Mouse (Mus musculus) embryonic facial prominence, embryonic 12.5 days (tissue): ENCODE measurements around the gene Mars2. TPM values are rescaled to one million over a fixed set of nuclear protein-coding genes. Genes with fewer than 3 reads are reported as not detected.

Experiments used
- ATAC-seq: fragments of 200-750 bp; cut with Nextera tagmentation; 2 replicates; pipeline ENCODE4 v1.8.0; 2017; ENCODE audit not compliant: insufficient number of reproducible peaks, insufficient read depth, low FRiP score, low TSS enrichment
- H3K27ac ChIP-seq: fragments of 300-500 bp; sonication (generic); 2 replicates; pipeline ENCODE4 v1.5.1; 2016; ENCODE audit warnings: mild to moderate bottlenecking
- H3K27me3 ChIP-seq: fragments of 300-500 bp; sonication (generic); 2 replicates; pipeline ENCODE4 v1.6.1; 2016; ENCODE audit warnings: mild to moderate bottlenecking, moderate library complexity
- H3K36me3 ChIP-seq: fragments of 300-500 bp; sonication (generic); 2 replicates; pipeline ENCODE4 v1.6.1; 2016; ENCODE audit warnings: mild to moderate bottlenecking
- H3K4me1 ChIP-seq: fragments of 300-500 bp; sonication (generic); 2 replicates; pipeline ENCODE4 v1.6.1; 2016
- H3K4me2 ChIP-seq: fragments of 300-500 bp; sonication (generic); replicated peaks from 2 replicates; pipeline ENCODE4 v1.6.1; 2016; ENCODE audit warnings: mild to moderate bottlenecking, moderate library complexity
- H3K4me3 ChIP-seq: fragments of 300-500 bp; sonication (generic); 2 replicates; pipeline ENCODE4 v1.5.1; 2016; ENCODE audit warnings: mild to moderate bottlenecking
- H3K9ac ChIP-seq: fragments of 300-500 bp; sonication (generic); 2 replicates; pipeline ENCODE4 v1.6.1; 2016; ENCODE audit warnings: mild to moderate bottlenecking, moderate library complexity
- H3K9me3 ChIP-seq: fragments of 300-500 bp; sonication (generic); 2 replicates; pipeline ENCODE4 v1.6.1; 2016; ENCODE audit warnings: mild to moderate bottlenecking, moderate library complexity
- whole genome bisulfite sequencing: fragments of 180-500 bp; shearing (Covaris S2); methylation state at CpG from one replicate; pipeline ENCODE4 v1.1.7; 2016; 5-methylcytosine and 5-hydroxymethylcytosine counted together
- polyA plus RNA-seq: library from polyadenylated mRNA; unstranded; fragments of >200 nt; fragmentation: Nextera tagmentation; extraction: Ambion mirVana; gene quantifications from 2 replicates; pipeline ENCODE4 v1.2.1, GENCODE M21; 2016

The Mars2 gene
- polyA plus RNA-seq, 1 experiment from 2014 or later, result 3.1 TPM

- Histone ChIP-seq H3K9ac (no peak overlapping the region), H3K27me3 (no peaks in the 10 kb centered on the region), H3K4me2 (no peak overlapping the region), H3K36me3 (peaks cover 7% of the 10 kb centered on the region; the same call in 1 of the 2 replicates), H3K4me3 (no peak overlapping the region), H3K4me1 (peaks cover 16% of the 10 kb centered on the region; the same call in 1 of the 2 replicates), H3K9me3 (no peaks in the 10 kb centered on the region), H3K27ac (no peak overlapping the region)
- no peak for ATAC-seq
- 89% methylated on average over 6 of the region's 6 CpGs for WGBS
Observed at GRCm38 (mm10) chr1:55207561-55207960, 29.4 kb upstream of the Mars2 start.

GRCm38 (mm10) chr1:55208500-55209140 lies 28.4 kb upstream of the Mars2 start:
- H3K36me3 ChIP-seq, result peaks cover 5% of the 10 kb centered on the region; the same call in 1 of the 2 replicates
- no peak for ATAC-seq
- H3K4me2 ChIP-seq, result no peak overlapping the region
- no peak overlapping the region for H3K4me3 ChIP-seq
- no peaks in the 10 kb centered on the region for H3K27me3 ChIP-seq
- 65% methylated on average over 5 of the region's 5 CpGs for WGBS
- H3K27ac ChIP-seq, result no peak overlapping the region
- no peak overlapping the region for H3K9ac ChIP-seq
- no peaks in the 10 kb centered on the region for H3K9me3 ChIP-seq
- peaks cover 16% of the 10 kb centered on the region; the same call in 1 of the 2 replicates for H3K4me1 ChIP-seq

GRCm38 (mm10) chr1:55210202-55210965 lies 26.6 kb upstream of the Mars2 start:
- no peak overlapping the region for H3K4me2 ChIP-seq
- peaks cover 16% of the 10 kb centered on the region; the same call in 1 of the 2 replicates for H3K4me1 ChIP-seq
- 23% methylated on average over 12 of the region's 12 CpGs for WGBS
- no peak overlapping the region for H3K4me3 ChIP-seq
- H3K36me3 ChIP-seq, result peaks cover 2% of the 10 kb centered on the region; the same call in 1 of the 2 replicates
- no peaks in the 10 kb centered on the region for H3K27me3 ChIP-seq
- H3K27ac ChIP-seq, result no peak overlapping the region
- H3K9ac ChIP-seq, result no peak overlapping the region
- no peak for ATAC-seq
- no peaks in the 10 kb centered on the region for H3K9me3 ChIP-seq

- ATAC-seq, result no peak
- no peak overlapping the region for H3K4me2 ChIP-seq
- no peaks in the 10 kb centered on the region for H3K9me3 ChIP-seq
- no peaks in the 10 kb centered on the region for H3K27me3 ChIP-seq
- peaks cover 2% of the 10 kb centered on the region; the same call in 1 of the 2 replicates for H3K36me3 ChIP-seq
- whole genome bisulfite sequencing, result 74% methylated on average over 8 of the region's 8 CpGs
- peaks cover 16% of the 10 kb centered on the region; the same call in 1 of the 2 replicates for H3K4me1 ChIP-seq
- H3K27ac ChIP-seq, result no peak overlapping the region
- no peak overlapping the region for H3K4me3 ChIP-seq
- no peak overlapping the region for H3K9ac ChIP-seq
Observed at GRCm38 (mm10) chr1:55211081-55211480, 25.9 kb upstream of the Mars2 start.

GRCm38 (mm10) chr1:55212771-55213170 lies 24.2 kb upstream of the Mars2 start:
- no peak overlapping the region for H3K27ac ChIP-seq
- H3K4me1 ChIP-seq, result peaks cover 16% of the 10 kb centered on the region; the same call in 1 of the 2 replicates
- H3K9ac ChIP-seq, result no peak overlapping the region
- no peak overlapping the region for H3K4me2 ChIP-seq
- WGBS, result 76% methylated on average over 4 of the region's 4 CpGs
- H3K9me3 ChIP-seq, result no peaks in the 10 kb centered on the region
- ATAC-seq, result no peak
- H3K27me3 ChIP-seq, result no peaks in the 10 kb centered on the region
- peaks cover 1% of the 10 kb centered on the region; the same call in 1 of the 2 replicates for H3K36me3 ChIP-seq
- H3K4me3 ChIP-seq, result no peak overlapping the region

- WGBS, result 63% methylated on average over 6 of the region's 6 CpGs
- Histone ChIP-seq H3K27me3 (no peaks in the 10 kb centered on the region), H3K4me3 (no peak overlapping the region), H3K27ac (no peak overlapping the region), H3K36me3 (no peaks in the 10 kb centered on the region; the same call in 1 of the 2 replicates), H3K9me3 (no peaks in the 10 kb centered on the region), H3K4me1 (peaks cover 16% of the 10 kb centered on the region; the same call in 1 of the 2 replicates), H3K4me2 (no peak overlapping the region), H3K9ac (no peak overlapping the region)
- ATAC-seq, result no peak
Observed at GRCm38 (mm10) chr1:55213475-55213874, 23.5 kb upstream of the Mars2 start.

GRCm38 (mm10) chr1:55213936-55214335 lies 23.0 kb upstream of the Mars2 start:
- Histone ChIP-seq H3K9ac (no peak overlapping the region), H3K4me1 (peaks cover 13% of the 10 kb centered on the region; the same call in 1 of the 2 replicates), H3K4me2 (no peak overlapping the region), H3K4me3 (no peak overlapping the region), H3K9me3 (no peaks in the 10 kb centered on the region), H3K36me3 (no peaks in the 10 kb centered on the region; the same call in 1 of the 2 replicates), H3K27me3 (no peaks in the 10 kb centered on the region), H3K27ac (no peak overlapping the region)
- ATAC-seq, result no peak
- 86% methylated on average over 6 of the region's 6 CpGs for WGBS

GRCm38 (mm10) chr1:55215185-55215813 lies 21.7 kb upstream of the Mars2 start:
- Histone ChIP-seq H3K27me3 (no peaks in the 10 kb centered on the region), H3K27ac (no peak overlapping the region), H3K9me3 (no peaks in the 10 kb centered on the region), H3K9ac (no peak overlapping the region), H3K4me2 (no peak overlapping the region), H3K36me3 (no peaks in the 10 kb centered on the region; the same call in 1 of the 2 replicates), H3K4me3 (no peak overlapping the region), H3K4me1 (peaks cover 11% of the 10 kb centered on the region; the same call in 1 of the 2 replicates)
- no peak for ATAC-seq
- WGBS, result 63% methylated on average over 11 of the region's 11 CpGs

GRCm38 (mm10) chr1:55217191-55217590 lies 19.8 kb upstream of the Mars2 start:
- Histone ChIP-seq H3K36me3 (no peaks in the 10 kb centered on the region; the same call in 1 of the 2 replicates), H3K27me3 (no peaks in the 10 kb centered on the region), H3K4me3 (no peak overlapping the region), H3K9ac (no peak overlapping the region), H3K9me3 (no peaks in the 10 kb centered on the region), H3K27ac (no peak overlapping the region), H3K4me1 (peaks cover 1% of the 10 kb centered on the region), H3K4me2 (no peak overlapping the region)
- 75% methylated on average over 2 of the region's 2 CpGs for WGBS
- no peak for ATAC-seq

GRCm38 (mm10) chr1:55221352-55221751 lies 15.6 kb upstream of the Mars2 start:
- Histone ChIP-seq H3K27me3 (no peaks in the 10 kb centered on the region), H3K4me2 (no peak overlapping the region), H3K4me1 (peaks cover 17% of the 10 kb centered on the region), H3K9ac (no peak overlapping the region), H3K9me3 (no peaks in the 10 kb centered on the region), H3K4me3 (no peak overlapping the region), H3K27ac (0 out of 2 replicates have a peak overlapping the region, but pooled peaks have one; percentile 30), H3K36me3 (no peaks in the 10 kb centered on the region)
- 79% methylated on average over 4 of the region's 4 CpGs for WGBS
- ATAC-seq, result no peak

GRCm38 (mm10) chr1:55223026-55223425 lies 14.0 kb upstream of the Mars2 start:
- Histone ChIP-seq H3K4me2 (no peak overlapping the region), H3K27ac (no peak overlapping the region), H3K9me3 (no peaks in the 10 kb centered on the region), H3K36me3 (no peaks in the 10 kb centered on the region), H3K4me3 (no peak overlapping the region), H3K9ac (no peak overlapping the region), H3K4me1 (peaks cover 17% of the 10 kb centered on the region), H3K27me3 (no peaks in the 10 kb centered on the region)
- ATAC-seq, result no peak
- 81% methylated on average over 7 of the region's 7 CpGs for WGBS
